8 mouse cellular contexts compared by ENCODE assay signal in genomic region chr6:38253736-38254641, GRCm38 (mm10). TPM values are rescaled to one million over a fixed set of nuclear protein-coding genes. Genes with fewer than 3 reads are reported as not detected.
A peak's percentile ranks its signal among the peaks of the same experiment; 100 is the strongest.
DNase-seq lines count a peak whose midpoint lies in the region; ATAC-seq and TF ChIP-seq lines count a peak whose summit lies in the region.

Gene D630045J12Rik (minus strand): TSS chr6:38254009.

- under 1% methylated on average over 92 of the region's 118 CpGs for WGBS in hindbrain, embryonic 15.5 days

- peak; percentile 94 for ATAC-seq in hindbrain, embryonic 15.5 days (ENCODE audit: low FRiP score, low read depth)
- ATAC-seq in megakaryocyte, adult 5-6 weeks (ENCODE audit: poor library complexity, severe bottlenecking) = peak; percentile 82

- no peaks in the 10 kb centered on the region for H3K36me3 ChIP-seq in hindbrain, embryonic 15.5 days

- no peaks in the 10 kb centered on the region for H3K9me3 ChIP-seq in hindbrain, embryonic 15.5 days

- H3K4me1 ChIP-seq in hindbrain, embryonic 15.5 days (replicated peaks) = peaks cover 44% of the 10 kb centered on the region

- intact Hi-C loops in gastrocnemius, adult 2 months (cut with DNase I) = loop anchor here (1.0 kb wide), 1 partner anchor 94 kb away; no protein-coding TSS in a partner anchor
- intact Hi-C loops in left cerebral cortex, adult 2 months (cut with DNase I) = loop anchor here (2.0 to 5.0 kb wide), 2 partner anchors 45 to 92 kb away; partner anchors contain the start of gene Zc3hav1l

- peak within 1 kb of the TSS; percentile 72 for H3K27ac ChIP-seq in gastrocnemius, adult 2 months
- peak within 1 kb of the TSS; percentile 95 for H3K27ac ChIP-seq in hindbrain, embryonic 15.5 days (replicated peaks)
- H3K27ac ChIP-seq in left cerebral cortex, adult 2 months = peak within 1 kb of the TSS; percentile 85

- H3K9ac ChIP-seq in hindbrain, embryonic 15.5 days = peak within 1 kb of the TSS; percentile 92

- H3K4me3 ChIP-seq in gastrocnemius, adult 2 months = peak within 1 kb of the TSS; percentile 86
- H3K4me3 ChIP-seq in hindbrain, embryonic 15.5 days = peak within 1 kb of the TSS; percentile 74
- H3K4me3 ChIP-seq in left cerebral cortex, adult 2 months = peak within 1 kb of the TSS; percentile 68

- TF ChIP-seq CTCF in gastrocnemius, adult 2 months (IDR thresholded peaks at IDR 0.05) = peak; percentile 44
- TF ChIP-seq CTCF in left cerebral cortex, adult 2 months (IDR thresholded peaks at IDR 0.05) = peak; percentile 8; the same call in 1 of the 2 replicates

- DNase-seq in WW6 (ENCODE audit: low read depth, low spot score) = peak; percentile 22
- DNase-seq in cerebellum, postnatal 14 days = peak; percentile 56 to 78
- peak; percentile 91 for DNase-seq in gastrocnemius, adult 2 months
- DNase-seq in left cerebral cortex, adult 2 months (ENCODE audit: extremely low spot score in 1 of 2, low spot score in 2 of 2) = peak; percentile 74 to 77
- peak; percentile 69 for DNase-seq in right cerebral cortex, postnatal 14 days
- DNase-seq in urinary bladder, postnatal 36 days (ENCODE audit: low spot score in 2 of 2) = peak; percentile 52 to 75

- H3K4me2 ChIP-seq in hindbrain, embryonic 15.5 days = peak within 1 kb of the TSS; percentile 71

- no peaks in the 10 kb centered on the region for H3K27me3 ChIP-seq in hindbrain, embryonic 15.5 days

RNA-seq across cellular contexts. Expression of gene D630045J12Rik, which starts in this region (rescaled TPM):
- under 1 TPM; 0.26 to 0.47 TPM for total RNA-seq in gastrocnemius, adult 2 months (2021)
- 15.2 and 16.9 TPM in 2 replicates for polyA plus RNA-seq in hindbrain, embryonic 15.5 days (2015; fragmentation: Nextera tagmentation; extraction: Ambion mirVana)
- total RNA-seq in left cerebral cortex, adult 2 months (2021) = 10 to 100 TPM; 46.0 to 49.9 TPM
- total RNA-seq in megakaryocyte, adult 5-6 weeks (2015) = 0.21 and 0.42 TPM in 2 replicates
- 0.04 and 0.08 TPM in 2 replicates for total RNA-seq in megakaryocyte, adult 5-6 weeks (2017)

Comparison
In these comparisons a context has a peak if more than half of its experiments do, and no peak if none do; other contexts are left out.
1. Peak in every context shown above with its lines: DNase-seq, ATAC-seq, H3K4me3 ChIP-seq and H3K27ac ChIP-seq.
2. RNA of gene D630045J12Rik (total RNA-seq): 46.0 to 49.9 TPM in left cerebral cortex, adult 2 months; 0.26 to 0.47 TPM in gastrocnemius, adult 2 months and 0.04 to 0.42 TPM in megakaryocyte, adult 5-6 weeks; every median in the first group is over 10 times any median in the second.
3. Peak in DNase-seq, H3K4me3 ChIP-seq and H3K27ac ChIP-seq in gastrocnemius, adult 2 months; RNA of the gene not detected or under 1 TPM.
4. Peak in ATAC-seq in megakaryocyte, adult 5-6 weeks; RNA of the gene not detected or under 1 TPM.
5. DNase-seq: peak in every context shown above with its lines; median percentile 91 in gastrocnemius, adult 2 months; 76 in left cerebral cortex, adult 2 months; 69 in right cerebral cortex, postnatal 14 days; 67 in cerebellum, postnatal 14 days; 64 in urinary bladder, postnatal 36 days; 22 in WW6.